Mouse (Mus musculus): Measurements from ENCODE around the gene Ski. TPM values are rescaled to one million over a fixed set of nuclear protein-coding genes. Genes with fewer than 3 reads are reported as not detected.

The Ski gene
- total RNA-seq, 2 experiments from 2014 or later, result 8.6 to 19.4 TPM

- peak; percentile 24; the same call in 1 of the 2 replicates for ATAC-seq (replicated peaks; ENCODE audit: poor library complexity, severe bottlenecking)
Observed at GRCm38 (mm10) chr4:155117396-155117978, 104.9 kb downstream of the Ski start.

GRCm38 (mm10) chr4:155116607-155117006 is 105.8 kb downstream of the Ski start:
- peak; percentile 90 for ATAC-seq (replicated peaks; ENCODE audit: poor library complexity, severe bottlenecking)

- no peak for ATAC-seq (replicated peaks; ENCODE audit: poor library complexity, severe bottlenecking)
Observed at GRCm38 (mm10) chr4:155113766-155114410, 108.5 kb downstream of the Ski start.

GRCm38 (mm10) chr4:155109471-155109870 is 112.9 kb downstream of the Ski start:
- no peak for ATAC-seq (replicated peaks; ENCODE audit: poor library complexity, severe bottlenecking)

- ATAC-seq (replicated peaks; ENCODE audit: poor library complexity, severe bottlenecking), result no peak
Observed at GRCm38 (mm10) chr4:155107886-155108285, 114.5 kb downstream of the Ski start.

Other genes starting within 250 kb of the Ski start
- gene Plch2, start 165.8 kb downstream of the Ski start, total RNA-seq (2014; fragmentation: Nextera tagmentation), result 0.30 TPM in 1 of 2 replicates, not detected in the other
- not detected in 2 replicates for gene Plch2, start 165.8 kb downstream of the Ski start, total RNA-seq (2017)
- 10.5 and 11.0 TPM in 2 replicates for gene Pex10, start 155.6 kb downstream of the Ski start, total RNA-seq (2014; fragmentation: Nextera tagmentation)
- 13.4 and 18.6 TPM in 2 replicates for gene Pex10, start 155.6 kb downstream of the Ski start, total RNA-seq (2017)
- 93.3 and 125 TPM in 2 replicates for gene Rer1, start 136.2 kb downstream of the Ski start, total RNA-seq (2014; fragmentation: Nextera tagmentation)
- gene Rer1, start 136.2 kb downstream of the Ski start, total RNA-seq (2017), result 106 and 134 TPM in 2 replicates
- gene Morn1, start 136.0 kb downstream of the Ski start, total RNA-seq (2014; fragmentation: Nextera tagmentation), result 0.62 and 1.2 TPM in 2 replicates
- 1.6 and 4.7 TPM in 2 replicates for gene Morn1, start 136.0 kb downstream of the Ski start, total RNA-seq (2017)
- gene Faap20, start 27.2 kb upstream of the Ski start, total RNA-seq (2014; fragmentation: Nextera tagmentation), result 25.0 and 35.2 TPM in 2 replicates
- 14.0 and 17.5 TPM in 2 replicates for gene Faap20, start 27.2 kb upstream of the Ski start, total RNA-seq (2017)
- not detected in 2 replicates for gene Prkcz, start 138.8 kb upstream of the Ski start, total RNA-seq (2014; fragmentation: Nextera tagmentation)
- not detected in 2 replicates for gene Prkcz, start 138.8 kb upstream of the Ski start, total RNA-seq (2017)
- not detected in 2 replicates for gene Gabrd, start 175.5 kb upstream of the Ski start, total RNA-seq (2014; fragmentation: Nextera tagmentation)
- not detected in 2 replicates for gene Gabrd, start 175.5 kb upstream of the Ski start, total RNA-seq (2017)
- 0.92 TPM in 1 of 2 replicates, not detected in the other for gene Cfap74, start 186.6 kb upstream of the Ski start, total RNA-seq (2014; fragmentation: Nextera tagmentation)
- gene Cfap74, start 186.6 kb upstream of the Ski start, total RNA-seq (2017), result 0.13 TPM in 1 of 2 replicates, not detected in the other
- not detected in 2 replicates for gene Tmem52, start 246.5 kb upstream of the Ski start, total RNA-seq (2014; fragmentation: Nextera tagmentation)
- not detected in 2 replicates for gene Tmem52, start 246.5 kb upstream of the Ski start, total RNA-seq (2017)

Measured in granulocyte monocyte progenitor cell, adult 5-6 weeks (primary cell).